Mouse (Mus musculus) macrophage (primary cell): ENCODE results near the gene Lime1. TPM values are rescaled to one million over a fixed set of nuclear protein-coding genes. Genes with fewer than 3 reads are reported as not detected.

Source experiments
- H3K27ac ChIP-seq: fragments of 350-480 bp; formaldehyde crosslinking; 2 replicates; pipeline ENCODE4 v1.9.0; 2021
- H3K36me3 ChIP-seq: fragments of 350-480 bp; formaldehyde crosslinking; 2 replicates; pipeline ENCODE4 v1.9.0; 2021; ENCODE audit errors: inconsistent target
- H3K4me3 ChIP-seq: fragments of 350-480 bp; formaldehyde crosslinking; 2 replicates; pipeline ENCODE4 v1.9.0; 2021; ENCODE audit errors: inconsistent target
- H3K79me2 ChIP-seq: fragments of 350-480 bp; formaldehyde crosslinking; 2 replicates; pipeline ENCODE4 v1.9.0; 2021; ENCODE audit errors: inconsistent target
- WGBS: methylation state at CpG from one replicate; pipeline ENCODE4 v1.1.7; 2026; ENCODE audit warnings: inconsistent platforms; ENCODE audit not compliant: missing documents; 5-methylcytosine and 5-hydroxymethylcytosine counted together
- polyA plus RNA-seq: library from polyadenylated mRNA; stranded (reverse); fragments of 250-400 nt; gene quantifications from 3 replicates; pipeline ENCODE4 v1.2.4, GENCODE M21; 2018; ENCODE audit warnings: inconsistent platforms

Gene Lime1
- polyA plus RNA-seq, 1 experiment from 2014 or later: 2.9 TPM

GRCm38 (mm10) chr2:181381107-181381506 lies 1.2 kb downstream of the Lime1 start:
- H3K4me3 ChIP-seq: no peak overlapping the region

GRCm38 (mm10) chr2:181381631-181382306 lies 1.9 kb downstream of the Lime1 start:
- Histone ChIP-seq H3K4me3 (no peak overlapping the region), H3K27ac (no peak overlapping the region), H3K79me2 (peaks cover 3% of the 10 kb centered on the region; the same call in 1 of the 2 replicates), H3K36me3 (peaks cover 44% of the 10 kb centered on the region)
- WGBS: 92% methylated on average over 6 of the region's 6 CpGs

More at GRCm38 (mm10) chr2:181381107-181381506, 1.2 kb downstream of the Lime1 start:
- Histone ChIP-seq H3K27ac (no peak overlapping the region), H3K79me2 (peaks cover 9% of the 10 kb centered on the region; the same call in 1 of the 2 replicates), H3K36me3 (peaks cover 44% of the 10 kb centered on the region)
- 92% methylated on average over 5 of the region's 5 CpGs for WGBS

- 100% methylated on average over 7 of the region's 7 CpGs for WGBS
- peaks cover 42% of the 10 kb centered on the region for H3K36me3 ChIP-seq
- no peak overlapping the region for H3K4me3 ChIP-seq
- no peak overlapping the region for H3K27ac ChIP-seq
- no peaks in the 10 kb centered on the region for H3K79me2 ChIP-seq
Measured at GRCm38 (mm10) chr2:181384463-181384862, 4.6 kb downstream of the Lime1 start.

GRCm38 (mm10) chr2:181384919-181385391 lies 5.1 kb downstream of the Lime1 start:
- Histone ChIP-seq H3K79me2 (no peaks in the 10 kb centered on the region), H3K27ac (no peak overlapping the region), H3K36me3 (peaks cover 37% of the 10 kb centered on the region), H3K4me3 (no peak overlapping the region)
- WGBS: 91% methylated on average over 4 of the region's 4 CpGs

GRCm38 (mm10) chr2:181385885-181386284 lies 6.0 kb downstream of the Lime1 start:
- H3K79me2 ChIP-seq: no peaks in the 10 kb centered on the region
- H3K36me3 ChIP-seq: peaks cover 28% of the 10 kb centered on the region
- H3K27ac ChIP-seq: no peak overlapping the region
- 100% methylated on average over 3 of the region's 3 CpGs for WGBS
- no peak overlapping the region for H3K4me3 ChIP-seq

- WGBS: 84% methylated on average over 4 of the region's 4 CpGs
- no peak overlapping the region for H3K27ac ChIP-seq
- H3K79me2 ChIP-seq: no peaks in the 10 kb centered on the region
- peaks cover 20% of the 10 kb centered on the region for H3K36me3 ChIP-seq
- H3K4me3 ChIP-seq: no peak overlapping the region
Measured at GRCm38 (mm10) chr2:181386663-181387210, 6.9 kb downstream of the Lime1 start.

GRCm38 (mm10) chr2:181390136-181390870 lies 10.4 kb downstream of the Lime1 start:
- H3K79me2 ChIP-seq: no peaks in the 10 kb centered on the region
- H3K27ac ChIP-seq: no peak overlapping the region
- no peak overlapping the region for H3K4me3 ChIP-seq
- 0 out of 2 replicates have a peak, but pooled peaks cover 5% of the 10 kb centered on the region for H3K36me3 ChIP-seq
- WGBS: 84% methylated on average over 4 of the region's 4 CpGs

- Histone ChIP-seq H3K27ac (no peak overlapping the region), H3K36me3 (no peaks in the 10 kb centered on the region), H3K79me2 (no peaks in the 10 kb centered on the region), H3K4me3 (no peak overlapping the region)
- 90% methylated on average over 13 of the region's 15 CpGs for WGBS
Measured at GRCm38 (mm10) chr2:181391022-181391421, 11.1 kb downstream of the Lime1 start.

GRCm38 (mm10) chr2:181391541-181391940 lies 11.7 kb downstream of the Lime1 start:
- H3K27ac ChIP-seq: no peak overlapping the region
- H3K79me2 ChIP-seq: no peaks in the 10 kb centered on the region
- H3K4me3 ChIP-seq: no peak overlapping the region
- WGBS: 81% methylated on average over 2 of the region's 2 CpGs
- H3K36me3 ChIP-seq: no peaks in the 10 kb centered on the region

GRCm38 (mm10) chr2:181392600-181393213 lies 12.8 kb downstream of the Lime1 start:
- Histone ChIP-seq H3K36me3 (no peaks in the 10 kb centered on the region), H3K27ac (no peak overlapping the region), H3K79me2 (no peaks in the 10 kb centered on the region), H3K4me3 (no peak overlapping the region)
- 30% methylated on average over 4 of the region's 4 CpGs for WGBS

GRCm38 (mm10) chr2:181394086-181394485 lies 14.2 kb downstream of the Lime1 start:
- 93% methylated on average over 3 of the region's 3 CpGs for WGBS
- Histone ChIP-seq H3K4me3 (no peak overlapping the region), H3K36me3 (no peaks in the 10 kb centered on the region), H3K79me2 (no peaks in the 10 kb centered on the region), H3K27ac (no peak overlapping the region)

- H3K79me2 ChIP-seq: no peaks in the 10 kb centered on the region
- H3K4me3 ChIP-seq: no peak overlapping the region
- no peaks in the 10 kb centered on the region for H3K36me3 ChIP-seq
- no peak overlapping the region for H3K27ac ChIP-seq
- 85% methylated on average over 5 of the region's 5 CpGs for WGBS
Measured at GRCm38 (mm10) chr2:181397207-181397761, 17.4 kb downstream of the Lime1 start.

GRCm38 (mm10) chr2:181401497-181401896 lies 21.6 kb downstream of the Lime1 start:
- H3K27ac ChIP-seq: no peak overlapping the region
- WGBS: 5% methylated on average over 1 of the region's 1 CpGs
- H3K4me3 ChIP-seq: no peak overlapping the region
- no peaks in the 10 kb centered on the region for H3K36me3 ChIP-seq
- no peaks in the 10 kb centered on the region for H3K79me2 ChIP-seq

GRCm38 (mm10) chr2:181403722-181404121 lies 23.8 kb downstream of the Lime1 start:
- Histone ChIP-seq H3K27ac (no peak overlapping the region), H3K36me3 (no peaks in the 10 kb centered on the region), H3K4me3 (no peak overlapping the region), H3K79me2 (no peaks in the 10 kb centered on the region)
- WGBS: 97% methylated on average over 3 of the region's 3 CpGs
